Mouse (Mus musculus): ENCODE data around the gene Hvcn1. TPM values are rescaled to one million over a fixed set of nuclear protein-coding genes. Genes with fewer than 3 reads are reported as not detected.

Gene Hvcn1
- polyA plus RNA-seq, 2 experiments = 1.3 to 1.6 TPM

GRCm38 (mm10) chr5:122218928-122219327, 12.3 kb downstream of the Hvcn1 start:
- H3K27me3 ChIP-seq (ENCODE audit: control insufficient read depth, insufficient read depth, low read length) = no peaks in the 10 kb centered on the region
- DNase-seq (ENCODE audit: low read depth in 3 of 3, low spot score in 3 of 3) (no peak), ATAC-seq (ENCODE audit: insufficient read depth) (no peak)
- H3K36me3 ChIP-seq (replicated peaks; ENCODE audit: control insufficient read depth, insufficient read depth, low read depth) = no peaks in the 10 kb centered on the region
- 0 out of 4 replicates have a peak, but pooled peaks cover 0 to 4% of the 10 kb centered on the region in 2 experiments for H3K4me1 ChIP-seq (replicated peaks; ENCODE audit: control insufficient read depth in 2 of 2, insufficient read depth in 2 of 2, low read length in 1 of 2)
- 26% methylated on average over 7 of the region's 7 CpGs for WGBS (ENCODE audit: insufficient replicate concordance)
- H3K9ac ChIP-seq (replicated peaks) = no peak overlapping the region
- no peak overlapping the region for H3K4me2 ChIP-seq (ENCODE audit: low read depth)
- no peak overlapping the region for H3K4me3 ChIP-seq (ENCODE audit: insufficient read depth in 1 of 2, low read depth in 2 of 2, low read length in 2 of 2)
- H3K27ac ChIP-seq = no peak overlapping the region
- H3K9me3 ChIP-seq (ENCODE audit: control insufficient read depth, low read length) = no peaks in the 10 kb centered on the region
- TF ChIP-seq EP300 (IDR thresholded peaks at IDR 0.05; ENCODE audit: low read depth) (no peak), CTCF (IDR thresholded peaks at IDR 0.05; ENCODE audit: low read depth) (no peak)

DNA sequence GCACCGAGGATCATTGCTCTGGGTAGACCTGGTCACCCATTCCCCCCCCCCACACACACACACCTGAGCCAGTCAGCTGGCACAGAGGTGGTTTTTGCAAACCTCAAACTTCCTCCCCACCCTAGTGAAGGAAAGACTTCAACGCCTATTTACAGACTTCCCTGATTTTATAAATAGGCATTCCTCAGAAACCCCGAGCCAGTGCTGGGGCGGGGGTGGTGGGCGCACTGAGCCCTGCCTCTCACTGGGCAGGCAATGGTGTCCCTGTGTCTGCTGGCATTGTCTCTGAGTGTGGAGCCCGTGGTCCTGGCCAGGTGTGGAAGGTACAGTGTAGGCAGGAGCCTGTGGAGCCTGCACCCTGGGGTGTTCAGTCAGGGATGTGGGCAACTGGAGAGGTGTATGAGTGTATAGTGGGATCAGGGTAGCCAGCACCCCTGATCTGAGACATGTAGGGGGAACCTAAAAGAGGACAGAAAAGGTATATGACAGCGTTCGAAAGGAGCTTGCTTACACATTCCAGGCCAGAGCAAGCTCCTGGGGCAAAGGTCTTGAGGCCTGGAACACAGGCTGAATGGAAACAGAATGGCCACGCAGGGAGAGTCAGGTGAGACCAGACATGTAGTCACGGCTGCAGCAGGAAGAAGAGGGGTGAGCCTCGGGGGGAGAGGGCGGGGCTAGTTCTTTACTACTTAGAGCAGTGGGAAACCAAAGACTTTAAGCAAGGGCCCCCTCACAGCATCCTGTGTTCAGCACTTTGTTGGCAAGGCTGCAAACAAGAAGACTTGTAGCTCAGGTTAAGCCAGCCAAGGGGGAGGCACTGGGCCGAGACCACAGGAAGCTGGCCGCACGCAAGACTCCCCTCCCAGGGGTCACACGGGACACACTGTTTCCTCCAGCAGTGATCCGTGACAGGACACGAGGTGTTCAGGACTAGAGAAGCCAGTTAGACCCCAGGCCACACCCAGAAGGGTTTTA, 13.3 kb downstream of the Hvcn1 start:
- no peak overlapping the region for H3K4me2 ChIP-seq (ENCODE audit: low read depth)
- H3K36me3 ChIP-seq (replicated peaks; ENCODE audit: control insufficient read depth, insufficient read depth, low read depth) = no peaks in the 10 kb centered on the region
- H3K9me3 ChIP-seq (ENCODE audit: control insufficient read depth, low read length) = no peaks in the 10 kb centered on the region
- no peak overlapping the region for H3K27ac ChIP-seq
- H3K4me3 ChIP-seq (ENCODE audit: insufficient read depth in 1 of 2, low read depth in 2 of 2, low read length in 2 of 2) = no peak overlapping the region
- DNase-seq (ENCODE audit: low read depth in 3 of 3, low spot score in 3 of 3) (no peak), ATAC-seq (ENCODE audit: insufficient read depth) (no peak)
- 25% methylated on average over 18 of the region's 18 CpGs for WGBS (ENCODE audit: insufficient replicate concordance)
- H3K27me3 ChIP-seq (ENCODE audit: control insufficient read depth, insufficient read depth, low read length) = no peaks in the 10 kb centered on the region
- no peak overlapping the region for H3K9ac ChIP-seq (replicated peaks)
- 0 out of 4 replicates have a peak, but pooled peaks cover 0 to 4% of the 10 kb centered on the region in 2 experiments for H3K4me1 ChIP-seq (replicated peaks; ENCODE audit: control insufficient read depth in 2 of 2, insufficient read depth in 2 of 2, low read length in 1 of 2)
- no peak for TF ChIP-seq CTCF (IDR thresholded peaks at IDR 0.05; ENCODE audit: low read depth)
- TF ChIP-seq EP300 (IDR thresholded peaks at IDR 0.05; ENCODE audit: low read depth) = no peak

- no peak for DNase-seq (ENCODE audit: low read depth in 3 of 3, low spot score in 3 of 3)
- no peaks in the 10 kb centered on the region for H3K27me3 ChIP-seq (ENCODE audit: control insufficient read depth, insufficient read depth, low read length)
Observed at GRCm38 (mm10) chr5:122221085-122221484, 14.5 kb downstream of the Hvcn1 start.

GRCm38 (mm10) chr5:122224291-122224690, 17.7 kb downstream of the Hvcn1 start:
- DNase-seq (ENCODE audit: low read depth in 3 of 3, low spot score in 3 of 3) (no peak), ATAC-seq (ENCODE audit: insufficient read depth) (no peak)
- Histone ChIP-seq H3K27me3 (ENCODE audit: control insufficient read depth, insufficient read depth, low read length) (no peaks in the 10 kb centered on the region), H3K36me3 (replicated peaks; ENCODE audit: control insufficient read depth, insufficient read depth, low read depth) (no peaks in the 10 kb centered on the region), H3K4me2 (ENCODE audit: low read depth) (no peak overlapping the region), H3K4me3 (ENCODE audit: insufficient read depth in 1 of 2, low read depth in 2 of 2, low read length in 2 of 2) (no peak overlapping the region), H3K9ac (replicated peaks) (no peak overlapping the region), H3K4me1 (replicated peaks; ENCODE audit: control insufficient read depth in 2 of 2, insufficient read depth in 2 of 2, low read length in 1 of 2) (0 out of 4 replicates have a peak, but pooled peaks cover 0 to 4% of the 10 kb centered on the region in 2 experiments), H3K27ac (no peak overlapping the region), H3K9me3 (ENCODE audit: control insufficient read depth, low read length) (no peaks in the 10 kb centered on the region)
- TF ChIP-seq EP300 (IDR thresholded peaks at IDR 0.05; ENCODE audit: low read depth) (no peak), CTCF (IDR thresholded peaks at IDR 0.05; ENCODE audit: low read depth) (no peak)
- 75% methylated on average over 2 of the region's 2 CpGs for WGBS (ENCODE audit: insufficient replicate concordance)

More at GRCm38 (mm10) chr5:122221085-122221484, 14.5 kb downstream of the Hvcn1 start:
- no peak for ATAC-seq (ENCODE audit: insufficient read depth)
- Histone ChIP-seq H3K27ac (no peak overlapping the region), H3K4me3 (ENCODE audit: insufficient read depth in 1 of 2, low read depth in 2 of 2, low read length in 2 of 2) (no peak overlapping the region), H3K4me1 (replicated peaks; ENCODE audit: control insufficient read depth in 2 of 2, insufficient read depth in 2 of 2, low read length in 1 of 2) (0 out of 4 replicates have a peak, but pooled peaks cover 0 to 4% of the 10 kb centered on the region in 2 experiments), H3K9me3 (ENCODE audit: control insufficient read depth, low read length) (no peaks in the 10 kb centered on the region), H3K4me2 (ENCODE audit: low read depth) (no peak overlapping the region), H3K36me3 (replicated peaks; ENCODE audit: control insufficient read depth, insufficient read depth, low read depth) (no peaks in the 10 kb centered on the region), H3K9ac (replicated peaks) (no peak overlapping the region)
- no peak for TF ChIP-seq EP300 (IDR thresholded peaks at IDR 0.05; ENCODE audit: low read depth)
- no peak for TF ChIP-seq CTCF (IDR thresholded peaks at IDR 0.05; ENCODE audit: low read depth)
- WGBS (ENCODE audit: insufficient replicate concordance) = 63% methylated on average over 4 of the region's 4 CpGs

GRCm38 (mm10) chr5:122228271-122228765, 21.7 kb downstream of the Hvcn1 start:
- WGBS (ENCODE audit: insufficient replicate concordance) = 56% methylated on average over 2 of the region's 3 CpGs
- H3K4me1 ChIP-seq (replicated peaks; ENCODE audit: control insufficient read depth in 2 of 2, insufficient read depth in 2 of 2, low read length in 1 of 2) = no peaks in the 10 kb centered on the region
- no peak for TF ChIP-seq EP300 (IDR thresholded peaks at IDR 0.05; ENCODE audit: low read depth)
- no peak for TF ChIP-seq CTCF (IDR thresholded peaks at IDR 0.05; ENCODE audit: low read depth)
- no peaks in the 10 kb centered on the region for H3K36me3 ChIP-seq (replicated peaks; ENCODE audit: control insufficient read depth, insufficient read depth, low read depth)
- H3K9me3 ChIP-seq (ENCODE audit: control insufficient read depth, low read length) = no peaks in the 10 kb centered on the region
- H3K9ac ChIP-seq (replicated peaks) = no peak overlapping the region
- no peak overlapping the region for H3K27ac ChIP-seq
- ATAC-seq (ENCODE audit: insufficient read depth) = no peak
- DNase-seq (ENCODE audit: low read depth in 3 of 3, low spot score in 3 of 3) = no peak
- no peak overlapping the region for H3K4me3 ChIP-seq (ENCODE audit: insufficient read depth in 1 of 2, low read depth in 2 of 2, low read length in 2 of 2)
- H3K27me3 ChIP-seq (ENCODE audit: control insufficient read depth, insufficient read depth, low read length) = no peaks in the 10 kb centered on the region
- no peak overlapping the region for H3K4me2 ChIP-seq (ENCODE audit: low read depth)
